Mouse (Mus musculus) lung, embryonic 16.5 days (tissue): Measurements from ENCODE around the gene Wif1. TPM values are rescaled to one million over a fixed set of nuclear protein-coding genes. Genes with fewer than 3 reads are reported as not detected.
A peak's percentile ranks its signal among the peaks of the same experiment; 100 is the strongest.

Source experiments
- ATAC-seq: fragments of 200-750 bp; cut with Nextera tagmentation; 2 replicates; pipeline ENCODE4 v1.8.0; 2017; ENCODE audit warnings: low read depth, mild to moderate bottlenecking, moderate library complexity
- H3K27ac ChIP-seq: fragments of 300-500 bp; sonication (generic); 2 replicates; pipeline ENCODE4 v1.5.1; 2014; ENCODE audit warnings: mild to moderate bottlenecking, control low read depth, low read length
- H3K27me3 ChIP-seq: fragments of 300-500 bp; sonication (generic); 2 replicates; pipeline ENCODE4 v1.6.1; 2014; ENCODE audit warnings: low read depth, low read length, mixed read lengths; ENCODE audit not compliant: control insufficient read depth, insufficient read depth
- H3K36me3 ChIP-seq: fragments of 300-500 bp; sonication (generic); 2 replicates; pipeline ENCODE4 v1.6.1; 2014; ENCODE audit warnings: low read length; ENCODE audit not compliant: control insufficient read depth, insufficient read depth
- H3K4me1 ChIP-seq: fragments of 300-500 bp; sonication (generic); replicated peaks from 2 replicates; pipeline ENCODE4 v1.6.1; 2014; ENCODE audit warnings: low read length, mixed read lengths; ENCODE audit not compliant: control insufficient read depth, insufficient read depth
- H3K4me2 ChIP-seq: fragments of 300-500 bp; sonication (generic); 2 replicates; pipeline ENCODE4 v1.6.1; 2014; ENCODE audit warnings: low read depth, low read length, control low read depth
- H3K4me3 ChIP-seq: fragments of 300-500 bp; sonication (generic); 2 replicates; pipeline ENCODE4 v1.5.1; 2014; ENCODE audit warnings: mild to moderate bottlenecking, low read length, control low read depth
- H3K9ac ChIP-seq: fragments of 300-500 bp; sonication (generic); 2 replicates; pipeline ENCODE4 v1.6.1; 2014; ENCODE audit warnings: low read length, control low read depth
- H3K9me3 ChIP-seq: fragments of 300-500 bp; sonication (generic); 2 replicates; pipeline ENCODE4 v1.6.1; 2016; ENCODE audit warnings: low read length; ENCODE audit not compliant: control insufficient read depth
- WGBS: fragments of 180-500 bp; shearing (Covaris S2); extraction: QIAGEN DNeasy Blood & Tissue Kit; methylation state at CpG from one replicate; pipeline ENCODE4 v1.1.7; 2014; 5-methylcytosine and 5-hydroxymethylcytosine counted together
- polyA plus RNA-seq: library from polyadenylated mRNA; unstranded; fragments of >200 nt; fragmentation: Nextera tagmentation; extraction: Ambion mirVana; gene quantifications from 2 replicates; pipeline ENCODE4 v1.2.1, GENCODE M21; 2015

The Wif1 gene
- polyA plus RNA-seq, 1 experiment from 2014 or later: 22.7 TPM

DNA sequence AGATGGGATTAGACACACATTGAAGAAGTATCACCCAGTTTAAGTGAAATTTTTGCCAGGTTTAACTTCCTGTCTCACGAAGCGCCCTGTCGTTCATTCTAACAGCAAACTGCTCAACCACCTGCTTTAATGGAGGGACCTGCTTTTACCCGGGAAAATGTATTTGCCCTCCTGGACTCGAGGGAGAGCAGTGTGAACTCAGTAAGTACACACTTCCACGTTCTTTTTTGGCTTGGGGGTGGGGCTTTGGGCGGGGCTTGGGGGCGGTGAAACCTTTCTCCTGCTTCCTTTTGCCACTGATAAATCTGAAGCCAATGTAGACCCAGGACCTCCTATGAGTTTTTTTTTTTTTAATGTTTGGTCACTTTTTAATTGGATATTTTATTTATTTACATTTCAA, 56.2 kb downstream of the Wif1 start:
- no peak overlapping the region for H3K4me3 ChIP-seq
- WGBS: 17% methylated on average over 8 of the region's 8 CpGs
- no peak for ATAC-seq

DNA sequence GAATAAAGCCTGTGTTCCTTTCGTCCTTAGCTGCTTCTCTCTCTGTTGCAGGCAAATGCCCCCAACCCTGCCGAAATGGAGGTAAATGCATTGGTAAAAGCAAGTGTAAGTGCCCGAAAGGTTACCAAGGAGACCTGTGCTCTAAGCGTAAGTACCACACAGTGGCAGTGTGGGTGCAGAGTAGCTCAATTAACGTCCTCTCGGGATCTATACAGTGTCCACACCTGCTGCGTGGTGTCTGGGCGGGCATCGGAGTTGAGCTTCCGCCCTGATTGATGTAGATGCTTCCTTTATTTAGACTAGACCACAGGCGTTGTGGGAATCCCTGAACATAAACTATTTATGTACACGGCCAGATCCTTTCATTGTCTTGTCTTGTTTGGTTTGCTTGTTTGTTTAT, 62.2 kb downstream of the Wif1 start:
- H3K27me3 ChIP-seq: no peaks in the 10 kb centered on the region
- no peak overlapping the region for H3K27ac ChIP-seq
- WGBS: 19% methylated on average over 12 of the region's 12 CpGs
- H3K9ac ChIP-seq: no peak overlapping the region
- no peaks in the 10 kb centered on the region for H3K36me3 ChIP-seq
- H3K4me2 ChIP-seq: peak overlapping the region; percentile 13
- no peaks in the 10 kb centered on the region for H3K9me3 ChIP-seq
- peak overlapping the region; percentile 5; the same call in 1 of the 2 replicates for H3K4me3 ChIP-seq
- ATAC-seq: no peak
- H3K4me1 ChIP-seq: peaks cover 3% of the 10 kb centered on the region

More for the DNA sequence above, 56.2 kb downstream of the Wif1 start:
- Histone ChIP-seq H3K9me3 (no peaks in the 10 kb centered on the region), H3K4me1 (no peaks in the 10 kb centered on the region; the same call in none of the 2 replicates), H3K36me3 (no peaks in the 10 kb centered on the region), H3K9ac (no peak overlapping the region), H3K27me3 (no peaks in the 10 kb centered on the region), H3K27ac (no peak overlapping the region), H3K4me2 (peak overlapping the region; percentile 30)

DNA sequence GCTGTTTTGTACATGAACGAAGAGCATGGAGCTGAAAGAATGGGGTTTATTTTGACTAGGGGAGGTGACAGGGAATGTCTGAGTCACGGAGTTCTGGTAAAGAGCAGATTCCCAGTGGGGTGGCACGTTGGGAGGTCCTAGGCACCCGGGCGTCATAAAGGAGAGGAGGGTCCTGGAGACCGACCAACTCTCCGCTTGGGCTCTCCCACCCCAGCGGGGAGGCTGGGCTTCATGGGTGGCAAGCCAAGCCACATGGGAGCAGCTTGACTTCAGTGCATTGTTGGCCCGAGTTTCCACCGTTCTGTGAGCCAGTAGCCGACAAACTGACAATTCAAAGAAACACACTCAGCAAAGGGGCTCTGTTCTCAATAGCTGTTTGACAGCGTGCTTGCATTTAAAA, 64.5 kb downstream of the Wif1 start:
- H3K9me3 ChIP-seq: no peaks in the 10 kb centered on the region
- no peak overlapping the region for H3K4me3 ChIP-seq
- H3K27me3 ChIP-seq: no peaks in the 10 kb centered on the region
- H3K4me2 ChIP-seq: no peak overlapping the region
- no peaks in the 10 kb centered on the region for H3K36me3 ChIP-seq
- H3K4me1 ChIP-seq: peaks cover 3% of the 10 kb centered on the region
- 49% methylated on average over 12 of the region's 12 CpGs for WGBS
- peak; percentile 91 for ATAC-seq
- H3K27ac ChIP-seq: no peak overlapping the region
- H3K9ac ChIP-seq: no peak overlapping the region

DNA sequence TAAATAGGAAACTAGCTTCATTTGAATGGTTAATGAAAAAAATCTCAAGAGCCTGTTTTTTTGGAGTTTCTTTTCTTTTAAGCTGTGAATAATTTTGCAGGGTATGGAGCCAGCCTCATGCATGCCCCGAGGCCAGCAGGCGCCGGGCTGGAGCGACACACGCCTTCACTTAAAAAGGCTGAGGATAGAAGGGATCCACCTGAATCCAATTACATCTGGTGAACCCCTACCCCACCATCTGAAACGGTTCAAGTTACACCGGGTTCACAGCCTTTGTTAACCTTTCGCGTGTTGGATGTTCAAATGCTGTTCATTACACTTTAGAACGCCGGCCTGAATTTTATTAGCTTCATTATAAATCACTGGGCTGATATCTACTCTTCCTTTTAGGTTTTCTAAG, 65.9 kb downstream of the Wif1 start:
- no peak for ATAC-seq
- Histone ChIP-seq H3K27ac (no peak overlapping the region), H3K27me3 (no peaks in the 10 kb centered on the region), H3K4me1 (peaks cover 3% of the 10 kb centered on the region), H3K9ac (no peak overlapping the region), H3K4me3 (no peak overlapping the region), H3K9me3 (no peaks in the 10 kb centered on the region), H3K36me3 (no peaks in the 10 kb centered on the region), H3K4me2 (no peak overlapping the region)
- 46% methylated on average over 11 of the region's 11 CpGs for WGBS

DNA sequence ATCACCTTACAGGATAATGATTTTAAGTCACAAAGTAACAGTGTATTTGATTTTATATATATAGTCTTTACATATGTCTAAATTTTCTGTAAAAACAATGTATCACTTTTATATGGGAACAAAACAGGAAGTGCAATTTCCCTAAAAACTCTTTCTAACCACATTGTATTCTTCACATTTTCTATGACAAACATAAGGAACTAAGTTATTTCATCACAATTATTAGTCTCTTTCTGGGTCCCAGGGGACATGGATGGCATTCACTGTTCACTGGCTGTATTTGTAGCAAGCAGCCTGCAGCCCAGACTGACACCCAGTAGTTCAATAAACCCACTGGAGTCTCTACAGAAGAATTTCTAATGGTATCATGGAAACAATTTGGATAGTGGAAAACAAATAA, 82.4 kb downstream of the Wif1 start:
- no peak overlapping the region for H3K4me3 ChIP-seq
- H3K9ac ChIP-seq: no peak overlapping the region
- H3K27me3 ChIP-seq: no peaks in the 10 kb centered on the region
- no peaks in the 10 kb centered on the region for H3K36me3 ChIP-seq
- ATAC-seq: no peak
- no peaks in the 10 kb centered on the region; the same call in 1 of the 2 replicates for H3K9me3 ChIP-seq
- no peak overlapping the region for H3K4me2 ChIP-seq
- H3K4me1 ChIP-seq: no peaks in the 10 kb centered on the region
- H3K27ac ChIP-seq: no peak overlapping the region

DNA sequence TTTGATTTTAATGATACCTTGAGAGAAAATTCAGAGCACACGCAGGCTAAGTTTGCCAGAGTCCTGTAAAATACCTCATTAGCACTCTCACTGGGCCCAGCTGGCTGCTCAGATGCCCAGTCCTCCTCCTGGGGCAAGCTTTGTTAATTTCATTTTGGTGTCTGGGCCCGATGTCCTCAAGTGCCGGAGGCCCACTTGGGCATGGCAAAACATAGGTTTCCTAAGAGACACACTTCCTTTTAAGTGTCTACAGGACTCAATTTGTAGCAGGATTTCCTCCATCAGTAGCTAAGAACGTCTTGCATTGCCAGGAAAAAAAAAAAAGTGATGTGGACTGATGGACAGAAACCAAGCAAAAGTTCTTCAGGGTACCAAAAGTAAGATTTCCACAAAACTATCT, 82.9 kb downstream of the Wif1 start:
- WGBS: 56% methylated on average over 4 of the region's 4 CpGs
- Histone ChIP-seq H3K4me1 (no peaks in the 10 kb centered on the region), H3K27ac (no peak overlapping the region), H3K9ac (no peak overlapping the region), H3K4me3 (no peak overlapping the region), H3K9me3 (no peaks in the 10 kb centered on the region; the same call in 1 of the 2 replicates), H3K27me3 (no peaks in the 10 kb centered on the region), H3K4me2 (no peak overlapping the region), H3K36me3 (no peaks in the 10 kb centered on the region)
- no peak for ATAC-seq

DNA sequence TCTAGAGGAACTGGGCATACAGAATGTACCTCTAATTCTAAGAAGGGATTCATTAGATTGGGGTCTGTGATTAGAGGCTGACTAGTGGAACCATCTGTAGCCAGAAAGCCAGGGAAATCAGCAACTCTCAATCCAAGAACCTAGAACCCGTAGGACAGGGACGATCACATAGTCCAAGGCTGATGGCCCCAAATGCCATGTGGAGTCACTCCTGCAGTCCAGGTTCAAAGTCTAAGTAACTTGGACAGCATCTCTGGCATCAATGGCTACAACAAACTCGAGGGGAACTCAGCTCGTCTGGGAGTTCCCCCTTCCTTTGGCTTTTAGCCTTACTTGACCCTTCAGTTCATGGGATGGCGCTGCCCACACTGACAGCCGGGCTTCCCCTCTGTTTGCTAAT, 87.0 kb downstream of the Wif1 start:
- Histone ChIP-seq H3K9me3 (no peaks in the 10 kb centered on the region), H3K36me3 (no peaks in the 10 kb centered on the region), H3K9ac (no peak overlapping the region), H3K4me3 (no peak overlapping the region), H3K27ac (no peak overlapping the region), H3K27me3 (no peaks in the 10 kb centered on the region), H3K4me2 (no peak overlapping the region), H3K4me1 (no peaks in the 10 kb centered on the region)
- WGBS: 60% methylated on average over 6 of the region's 6 CpGs
- ATAC-seq: no peak

DNA sequence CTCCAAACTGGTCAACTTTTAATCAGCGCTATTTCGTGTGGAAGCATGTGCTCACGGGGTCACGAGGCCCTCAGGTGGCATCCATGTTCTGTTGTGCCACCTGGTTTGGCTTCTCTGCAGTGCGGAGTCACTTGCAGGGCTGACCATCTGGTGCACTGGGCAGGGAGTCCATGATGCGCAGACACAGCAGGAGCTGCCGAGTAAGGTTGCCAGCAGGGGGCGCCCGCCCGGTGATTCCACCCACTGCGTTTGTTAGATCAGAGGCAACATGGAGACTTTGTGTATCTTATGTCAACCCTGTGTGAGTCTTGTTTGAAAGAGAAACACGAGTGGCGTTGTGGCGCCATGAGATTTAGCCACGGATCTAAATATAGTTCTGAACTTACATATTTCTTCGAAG, 90.7 kb downstream of the Wif1 start:
- Histone ChIP-seq H3K4me1 (peaks cover 5% of the 10 kb centered on the region; the same call in 1 of the 2 replicates), H3K4me3 (no peak overlapping the region), H3K27me3 (no peaks in the 10 kb centered on the region), H3K4me2 (no peak overlapping the region), H3K9me3 (no peaks in the 10 kb centered on the region), H3K27ac (no peak overlapping the region), H3K9ac (no peak overlapping the region), H3K36me3 (no peaks in the 10 kb centered on the region)
- WGBS: 92% methylated on average over 16 of the region's 16 CpGs
- no peak for ATAC-seq

DNA sequence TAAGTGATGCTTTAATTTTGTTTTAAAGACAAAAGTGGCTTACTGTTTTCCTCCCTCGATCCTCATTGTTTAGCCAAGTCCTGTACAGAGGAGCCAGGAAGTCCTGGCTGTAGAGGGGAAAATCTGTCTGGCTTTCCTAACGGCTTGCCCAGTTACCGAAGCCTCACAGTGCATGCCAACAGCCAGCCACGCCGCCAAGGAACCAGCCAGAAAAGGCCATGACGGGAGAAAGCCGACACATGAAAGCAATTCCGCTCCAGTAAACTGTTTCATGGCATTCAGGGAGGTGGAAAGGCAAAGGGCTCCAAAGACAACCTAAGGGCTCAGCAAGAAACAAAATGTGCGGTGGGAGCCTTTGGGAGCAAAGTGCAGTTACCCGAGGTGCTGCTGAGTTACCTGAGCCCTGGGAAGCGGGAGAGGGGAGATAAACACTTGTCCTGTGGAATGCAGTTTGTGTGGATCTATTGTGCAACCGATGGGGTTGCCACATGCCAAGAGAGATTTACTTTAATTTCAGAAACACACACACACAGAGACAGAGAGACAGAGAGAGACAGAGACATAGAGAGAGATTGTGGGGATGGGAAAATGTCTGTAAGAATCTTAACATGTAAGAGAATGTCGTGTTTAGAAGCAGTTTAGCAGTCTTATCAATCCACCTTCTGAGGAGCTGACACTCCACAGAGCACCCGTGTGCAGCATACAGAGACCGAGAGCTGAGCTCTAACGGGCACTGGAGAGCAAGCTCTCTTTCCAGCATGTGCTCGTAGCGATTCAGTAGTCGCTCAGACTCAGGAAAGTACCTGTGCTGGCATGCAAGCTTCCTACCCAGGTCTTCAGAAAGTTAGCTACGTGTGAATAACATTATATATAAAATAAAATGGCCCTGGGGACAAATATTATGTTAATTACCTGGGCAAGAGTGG, 95.5 kb downstream of the Wif1 start:
- peak overlapping the region; percentile 19 for H3K4me2 ChIP-seq
- no peak overlapping the region for H3K9ac ChIP-seq
- peak; percentile 59 for ATAC-seq
- H3K27me3 ChIP-seq: no peaks in the 10 kb centered on the region
- no peaks in the 10 kb centered on the region for H3K9me3 ChIP-seq
- peaks cover 8% of the 10 kb centered on the region; the same call in 1 of the 2 replicates for H3K4me1 ChIP-seq
- no peaks in the 10 kb centered on the region for H3K36me3 ChIP-seq
- 34% methylated on average over 20 of the region's 20 CpGs for WGBS
- peak overlapping the region; percentile 53; the same call in 1 of the 2 replicates for H3K27ac ChIP-seq
- peak overlapping the region; percentile 3; the same call in 1 of the 2 replicates for H3K4me3 ChIP-seq
